8 mouse cellular contexts compared by ENCODE assay signal in the genomic region with DNA sequence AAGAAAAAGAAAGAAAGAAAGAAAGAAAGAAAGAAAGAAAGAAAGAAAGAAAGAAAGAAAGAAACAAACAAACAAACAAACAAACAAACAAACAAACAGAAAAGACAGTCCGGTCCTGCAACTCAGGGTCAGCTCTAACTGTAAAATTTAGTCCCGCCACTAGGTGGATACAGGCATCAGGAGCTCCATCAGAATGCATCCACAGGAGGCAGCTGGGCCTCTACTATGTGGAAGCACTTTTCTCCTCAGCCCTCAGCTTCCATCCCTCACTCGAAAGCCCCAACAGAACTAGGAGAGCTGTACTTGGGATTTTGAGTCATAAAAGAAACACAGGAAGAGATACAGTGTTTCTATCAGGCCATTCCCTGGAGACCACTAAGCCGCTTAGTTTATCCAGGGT. TPM values are rescaled to one million over a fixed set of nuclear protein-coding genes. Genes with fewer than 3 reads are reported as not detected.
DNase-seq lines count a peak whose midpoint lies in the region; ATAC-seq and TF ChIP-seq lines count a peak whose summit lies in the region.

No protein-coding gene starts in this region.

- no peaks in the 10 kb centered on the region for H3K9me3 ChIP-seq in ES-E14 (ENCODE audit: control insufficient read depth, insufficient read depth, low read depth, low read length)
- H3K9me3 ChIP-seq in limb, embryonic 14.5 days (ENCODE audit: control insufficient read depth, low read length): no peaks in the 10 kb centered on the region

- H3K4me2 ChIP-seq in limb, embryonic 14.5 days (replicated peaks; ENCODE audit: low read depth, low read length, severe bottlenecking): no peak overlapping the region

- TF ChIP-seq POLR2A in limb, embryonic 14.5 days (IDR thresholded peaks at IDR 0.05; ENCODE audit: borderline replicate concordance, extremely low read depth, insufficient read depth, insufficient read length): no peak

- no peak overlapping the region for H3K9ac ChIP-seq in ES-E14 (ENCODE audit: insufficient read depth, low read depth, low read length, poor library complexity, severe bottlenecking)
- no peak overlapping the region for H3K9ac ChIP-seq in limb, embryonic 14.5 days (ENCODE audit: low read depth, low read length, severe bottlenecking)

- peaks cover 13 to 17% of the 10 kb centered on the region in 2 experiments for H3K4me1 ChIP-seq in ES-E14 (ENCODE audit: control insufficient read depth in 2 of 2, insufficient read depth in 2 of 2, low read length in 2 of 2, poor library complexity in 1 of 2)
- no peaks in the 10 kb centered on the region for H3K4me1 ChIP-seq in limb, embryonic 14.5 days (ENCODE audit: control insufficient read depth, insufficient read depth, low read length)

- no peaks in the 10 kb centered on the region for H3K27me3 ChIP-seq in limb, embryonic 14.5 days (ENCODE audit: control insufficient read depth, insufficient read depth, low read length)

- in situ Hi-C loops in ES-E14 (cut with MboI; ENCODE audit: low sequenced_read_pairs in 2 of 2, unreplicated experiment in 2 of 2): no loop called here

- H3K4me3 ChIP-seq in ES-E14 (ENCODE audit: insufficient read depth in 1 of 2, low read depth in 1 of 2, low read length in 2 of 2, poor library complexity in 1 of 2, severe bottlenecking in 1 of 2): no peak overlapping the region
- no peak overlapping the region for H3K4me3 ChIP-seq in limb, embryonic 14.5 days (replicated peaks; ENCODE audit: low read length)

- DNase-seq in 416B (ENCODE audit: low read depth): peak; percentile 77
- peak; percentile 56 for DNase-seq in ES-E14 (ENCODE audit: low read depth, low spot score)
- DNase-seq in cerebellum, adult 18-20 months: peak; percentile 71 to 74
- peak; percentile 62 for DNase-seq in forelimb bud, embryonic 11.5 days (ENCODE audit: low read depth, low spot score)
- DNase-seq in induced T-regulatory cell, adult 2 months (ENCODE audit: low read depth): peak; percentile 88
- DNase-seq in limb, embryonic 14.5 days (ENCODE audit: low spot score): peak; percentile 77
- peak; percentile 71 for DNase-seq in thymus, postnatal 14 days

- no peaks in the 10 kb centered on the region; the same call in 1 of the 2 replicates for H3K36me3 ChIP-seq in ES-E14 (ENCODE audit: control insufficient read depth, insufficient read depth, low read length, poor library complexity, severe bottlenecking)
- peaks cover 6% of the 10 kb centered on the region; the same call in 1 of the 2 replicates for H3K36me3 ChIP-seq in limb, embryonic 14.5 days (ENCODE audit: control insufficient read depth, insufficient read depth, low read length)

- H3K27ac ChIP-seq in ES-E14 (ENCODE audit: insufficient read depth, low read depth, low read length, poor library complexity, severe bottlenecking): no peak overlapping the region; the same call in 1 of the 2 replicates
- H3K27ac ChIP-seq in limb, embryonic 14.5 days (replicated peaks; ENCODE audit: low read depth, low read length): no peak overlapping the region

- 31% methylated on average over 4 of the region's 4 CpGs for WGBS in limb, embryonic 14.5 days

- ATAC-seq in limb, embryonic 14.5 days (ENCODE audit: low FRiP score, low read depth): peak; percentile 47; the same call in 1 of the 2 replicates
- peak; percentile 87 for ATAC-seq in neutrophil, adult 5-6 weeks (ENCODE audit: extremely low read depth, insufficient number of reproducible peaks, low FRiP score, poor library complexity, severe bottlenecking)

TF ChIP-seq in ES-E14, 5 proteins besides CTCF, POLR2A, EP300 and RAD21:
- TF ChIP-seq ZNF384 (IDR thresholded peaks at IDR 0.05; ENCODE audit: low read depth, low read length) (no peak), ZC3H11A (IDR thresholded peaks at IDR 0.05; ENCODE audit: borderline replicate concordance, low read depth, low read length) (0 out of 2 replicates have a peak, but pooled peaks have one; percentile 26)

RNA-seq across cellular contexts. Expression of a gene that starts 14.2 kb away (rescaled TPM):
- 131 and 132 TPM in 2 replicates for total RNA-seq in ES-E14 (2012; rRNA removed)
- polyA plus RNA-seq in limb, embryonic 14.5 days (2012; rRNA removed): 69.1 and 81.2 TPM in 2 replicates
- 134 and 138 TPM in 2 replicates for polyA plus RNA-seq in limb, embryonic 14.5 days (2014; fragmentation: Nextera tagmentation; extraction: Ambion mirVana)
- 149 and 162 TPM in 2 replicates for total RNA-seq in neutrophil, adult 5-6 weeks (2017)
